Mouse (Mus musculus): Measurements from ENCODE around the gene Tmem222.

DNA sequence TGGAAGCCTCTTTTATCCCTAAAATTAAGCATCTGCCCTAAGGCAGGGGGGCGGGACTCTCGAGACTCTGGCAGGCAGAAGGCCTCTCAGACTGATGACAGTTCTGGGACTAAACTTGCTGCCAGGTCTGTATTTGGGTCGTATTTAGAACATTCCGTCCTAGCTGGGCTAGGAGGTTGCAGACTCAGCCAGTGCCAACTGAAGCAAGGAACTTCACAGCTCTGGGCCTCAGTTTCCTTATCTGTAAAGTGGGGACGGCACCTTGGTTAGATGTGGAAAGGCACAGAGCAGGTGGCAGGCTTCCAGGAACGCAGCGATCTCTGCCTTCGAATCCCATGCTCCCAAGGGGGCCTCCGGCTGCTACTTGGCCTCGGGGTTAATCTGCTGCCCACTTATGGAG, 51.5 kb downstream of the Tmem222 start:
- TF ChIP-seq POLR2A (IDR thresholded peaks at IDR 0.05; ENCODE audit: control insufficient read depth, extremely low read depth, insufficient read depth, low read length, poor library complexity), result no peak
- no peak for TF ChIP-seq CTCF (IDR thresholded peaks at IDR 0.05; ENCODE audit: borderline replicate concordance, control insufficient read depth, extremely low read depth, insufficient read depth, low read length, poor library complexity)
